Mouse (Mus musculus) thymus, adult 2 months (tissue): Measurements from ENCODE around the gene Tbc1d16. TPM values are rescaled to one million over a fixed set of nuclear protein-coding genes. Genes with fewer than 3 reads are reported as not detected.

Source experiments
- DNase-seq: peaks from one replicate; pipeline ENCODE4 v3.0.0; 2021
- H3K27ac ChIP-seq: fragments of 200-500 bp; 2 replicates; pipeline ENCODE4 v1.5.1; 2012; ENCODE audit warnings: low read length, control low read depth; ENCODE audit not compliant: control insufficient read depth, insufficient read depth
- H3K27me3 ChIP-seq: fragments of 200-500 bp; 2 replicates; pipeline ENCODE4 v1.6.1; 2012; ENCODE audit warnings: mild to moderate bottlenecking, low read length, moderate library complexity, mixed read lengths; ENCODE audit not compliant: control insufficient read depth, insufficient read depth
- H3K36me3 ChIP-seq: fragments of 200-500 bp; 2 replicates; pipeline ENCODE4 v1.6.1; 2012; ENCODE audit warnings: mild to moderate bottlenecking, low read length, moderate library complexity; ENCODE audit not compliant: control insufficient read depth, insufficient read depth
- H3K4me1 ChIP-seq: fragments of 200-500 bp; replicated peaks from 2 replicates; pipeline ENCODE4 v1.6.1; 2012; ENCODE audit warnings: low read length; ENCODE audit not compliant: control insufficient read depth, insufficient read depth
- H3K4me3 ChIP-seq: fragments of 200-500 bp; 2 replicates; pipeline ENCODE4 v1.5.1; 2012; ENCODE audit warnings: mild to moderate bottlenecking, low read length, control low read depth, moderate library complexity; ENCODE audit not compliant: control insufficient read depth, insufficient read depth
- CTCF ChIP-seq: fragments of 200-500 bp; IDR thresholded peaks from 2 replicates; pipeline ENCODE4 v1.5.1; 2012; ENCODE audit warnings: mild to moderate bottlenecking, control low read depth, low read length, moderate library complexity, borderline replicate concordance; ENCODE audit not compliant: control insufficient read depth, poor library complexity, insufficient read depth; ENCODE audit errors: extremely low read depth
- POLR2A ChIP-seq: fragments of 200-500 bp; IDR thresholded peaks from 2 replicates; pipeline ENCODE4 v1.6.1; 2012; ENCODE audit warnings: mild to moderate bottlenecking, low read length, control low read depth, moderate library complexity; ENCODE audit not compliant: control insufficient read depth, poor library complexity, insufficient read depth; ENCODE audit errors: extremely low read depth
- WGBS: fragments of 180-500 bp; shearing (Covaris S2); methylation state at CpG from one replicate; pipeline ENCODE4 v1.1.7; 2018; 5-methylcytosine and 5-hydroxymethylcytosine counted together
- polyA plus RNA-seq: library from polyadenylated mRNA; depleted of rRNA; stranded (reverse); fragments of >200 nt; gene quantifications from 2 replicates; pipeline ENCODE4 v1.2.3, GENCODE M21; 2012

The Tbc1d16 gene
- polyA plus RNA-seq, 1 experiment, result 12.0 TPM

DNA sequence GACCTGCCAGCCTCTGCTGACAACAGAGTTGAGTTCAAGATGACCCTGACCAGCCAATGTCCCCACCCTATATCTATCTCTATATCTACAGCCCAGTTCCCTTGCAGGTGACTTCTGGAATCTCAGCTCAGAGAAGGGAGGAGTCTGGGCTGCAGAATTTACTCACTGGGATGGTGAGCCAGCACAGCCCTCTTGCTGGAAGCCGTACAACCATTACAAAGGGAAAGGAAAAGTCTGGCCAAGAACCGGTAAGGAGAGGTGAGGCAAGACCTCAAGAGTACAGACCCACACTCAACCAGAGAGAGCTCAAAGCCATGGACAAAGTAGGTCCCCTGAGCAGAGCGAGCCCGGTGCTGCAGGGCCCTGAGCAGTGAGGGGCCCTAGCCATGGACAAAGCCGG is 36.1 kb downstream of the Tbc1d16 start:
- Histone ChIP-seq H3K4me1 (peaks cover 7% of the 10 kb centered on the region), H3K4me3 (no peak overlapping the region), H3K27ac (no peak overlapping the region), H3K27me3 (no peaks in the 10 kb centered on the region), H3K36me3 (no peaks in the 10 kb centered on the region)
- TF ChIP-seq POLR2A, result no peak
- no peak for TF ChIP-seq CTCF
- DNase-seq, result no peak
- 93% methylated on average over 5 of the region's 5 CpGs for WGBS

DNA sequence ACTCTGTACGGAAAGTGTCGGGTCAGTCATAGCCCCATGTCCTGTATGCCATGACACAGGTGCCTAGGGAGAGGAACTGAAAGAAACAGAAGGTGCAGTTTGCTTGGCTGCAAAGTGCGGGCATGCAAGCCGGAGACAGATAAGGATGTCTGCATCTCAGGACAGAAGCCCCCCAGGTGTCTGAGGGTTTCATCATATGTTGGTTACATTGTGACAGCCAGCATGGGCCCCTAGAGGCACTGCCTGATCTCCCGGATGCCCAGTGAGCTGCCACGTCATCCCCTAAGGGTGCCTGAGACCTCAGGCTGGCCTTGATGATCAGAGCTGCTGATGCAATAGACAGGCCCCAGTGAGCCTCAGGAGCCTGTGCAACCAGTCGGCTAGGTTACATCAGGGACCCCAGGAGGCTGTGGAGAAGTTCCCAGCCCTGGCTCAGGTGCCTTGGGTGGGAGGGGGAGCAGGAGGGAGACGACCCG is 36.7 kb downstream of the Tbc1d16 start:
- H3K36me3 ChIP-seq, result no peaks in the 10 kb centered on the region
- H3K4me3 ChIP-seq, result no peak overlapping the region
- no peaks in the 10 kb centered on the region for H3K27me3 ChIP-seq
- 82% methylated on average over 9 of the region's 9 CpGs for WGBS
- TF ChIP-seq CTCF (no peak), POLR2A (no peak)
- H3K27ac ChIP-seq, result no peak overlapping the region
- DNase-seq, result no peak
- H3K4me1 ChIP-seq, result peaks cover 7% of the 10 kb centered on the region

DNA sequence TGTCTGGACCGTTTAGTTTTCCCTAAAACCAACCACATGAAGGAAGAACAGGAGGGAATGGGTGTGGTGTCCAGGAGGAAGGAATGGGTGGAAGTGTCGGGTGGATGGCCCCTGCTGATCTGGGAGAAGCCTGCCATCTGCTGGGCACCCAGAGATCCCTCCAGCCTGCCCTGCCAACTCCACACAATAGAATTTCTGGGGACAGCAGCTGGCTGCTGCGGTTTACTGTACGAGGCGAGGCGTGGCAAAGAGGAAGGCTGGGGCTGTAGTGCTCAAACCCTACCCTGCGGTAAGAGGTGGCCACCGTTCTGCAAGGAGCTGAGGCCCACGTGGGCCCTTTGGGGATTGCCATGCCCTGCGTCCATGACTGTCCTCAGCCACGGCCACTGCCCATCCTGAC is 37.8 kb downstream of the Tbc1d16 start:
- DNase-seq, result peak; percentile 66
- 4% methylated on average over 11 of the region's 11 CpGs for WGBS
- Histone ChIP-seq H3K36me3 (no peaks in the 10 kb centered on the region), H3K4me1 (peaks cover 7% of the 10 kb centered on the region), H3K27ac (no peak overlapping the region), H3K27me3 (no peaks in the 10 kb centered on the region), H3K4me3 (no peak overlapping the region)
- TF ChIP-seq POLR2A, result no peak
- TF ChIP-seq CTCF, result peak; percentile 85

DNA sequence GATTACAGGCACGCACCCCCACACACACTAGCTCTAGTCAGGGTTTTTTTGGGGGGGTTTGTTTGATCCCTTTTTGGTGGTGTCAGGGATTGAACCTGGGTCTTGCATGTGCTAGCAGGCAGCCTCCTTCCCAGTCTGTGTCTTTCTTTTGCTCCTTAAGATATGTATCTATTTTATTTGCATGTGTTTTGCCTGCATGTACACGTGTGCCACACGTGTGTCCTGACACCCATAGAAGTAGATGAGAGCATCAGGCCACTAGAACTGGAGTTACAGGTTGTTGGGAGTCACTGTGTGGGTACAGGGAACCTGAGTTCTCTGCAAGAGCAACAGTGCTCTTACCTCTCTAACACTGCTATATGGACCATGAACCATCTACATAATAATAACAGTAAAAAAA is 39.0 kb downstream of the Tbc1d16 start:
- peaks cover 12% of the 10 kb centered on the region for H3K4me1 ChIP-seq
- H3K27me3 ChIP-seq, result no peaks in the 10 kb centered on the region
- no peak overlapping the region for H3K4me3 ChIP-seq
- H3K27ac ChIP-seq, result no peak overlapping the region
- TF ChIP-seq POLR2A, result no peak
- no peak for TF ChIP-seq CTCF
- no peak for DNase-seq
- 99% methylated on average over 3 of the region's 3 CpGs for WGBS
- H3K36me3 ChIP-seq, result no peaks in the 10 kb centered on the region

DNA sequence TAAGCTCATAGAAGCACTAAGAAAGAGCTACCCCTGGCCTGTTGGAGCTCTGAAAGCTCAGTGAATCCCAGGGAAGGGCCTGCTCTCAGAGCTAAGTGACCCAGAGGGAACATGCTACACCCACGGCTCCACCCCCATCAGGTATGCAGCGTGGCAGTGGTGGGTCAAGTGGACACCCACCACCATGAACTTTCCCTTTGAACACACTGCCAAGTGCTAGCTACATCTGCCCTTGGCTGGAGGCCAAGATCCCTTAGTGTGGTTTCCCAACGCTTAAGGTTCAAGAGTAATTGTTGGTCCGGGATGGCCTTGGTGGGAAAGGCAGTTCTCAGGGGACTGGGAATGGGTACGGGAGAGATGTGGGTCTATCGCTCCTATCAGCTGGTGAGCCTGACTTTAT is 39.9 kb downstream of the Tbc1d16 start:
- Histone ChIP-seq H3K27me3 (no peaks in the 10 kb centered on the region), H3K27ac (no peak overlapping the region), H3K4me1 (peaks cover 15% of the 10 kb centered on the region), H3K36me3 (no peaks in the 10 kb centered on the region), H3K4me3 (no peak overlapping the region)
- 62% methylated on average over 6 of the region's 6 CpGs for WGBS
- TF ChIP-seq POLR2A, result no peak
- no peak for TF ChIP-seq CTCF
- no peak for DNase-seq

DNA sequence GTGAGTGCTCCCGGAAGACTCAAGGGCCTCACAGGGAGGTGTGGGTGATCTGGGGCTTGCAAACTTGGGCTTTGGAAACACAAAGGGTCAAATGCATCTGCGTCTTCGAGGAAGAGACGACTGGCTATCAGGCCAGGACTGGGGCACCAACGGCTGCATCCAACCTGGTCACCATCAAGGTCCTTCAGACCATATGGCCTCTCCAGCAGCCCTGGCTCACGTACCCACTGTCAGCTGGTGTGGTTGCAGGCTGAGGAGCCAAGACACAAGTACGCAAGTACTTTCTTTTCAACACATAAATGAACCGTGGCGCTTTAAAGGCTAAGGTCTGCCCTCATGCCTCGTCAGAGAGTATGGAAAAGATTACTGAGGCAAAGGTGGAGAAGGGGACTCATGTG is 40.5 kb downstream of the Tbc1d16 start:
- Histone ChIP-seq H3K4me1 (peaks cover 15% of the 10 kb centered on the region), H3K27me3 (no peaks in the 10 kb centered on the region)
- 79% methylated on average over 10 of the region's 10 CpGs for WGBS

DNA sequence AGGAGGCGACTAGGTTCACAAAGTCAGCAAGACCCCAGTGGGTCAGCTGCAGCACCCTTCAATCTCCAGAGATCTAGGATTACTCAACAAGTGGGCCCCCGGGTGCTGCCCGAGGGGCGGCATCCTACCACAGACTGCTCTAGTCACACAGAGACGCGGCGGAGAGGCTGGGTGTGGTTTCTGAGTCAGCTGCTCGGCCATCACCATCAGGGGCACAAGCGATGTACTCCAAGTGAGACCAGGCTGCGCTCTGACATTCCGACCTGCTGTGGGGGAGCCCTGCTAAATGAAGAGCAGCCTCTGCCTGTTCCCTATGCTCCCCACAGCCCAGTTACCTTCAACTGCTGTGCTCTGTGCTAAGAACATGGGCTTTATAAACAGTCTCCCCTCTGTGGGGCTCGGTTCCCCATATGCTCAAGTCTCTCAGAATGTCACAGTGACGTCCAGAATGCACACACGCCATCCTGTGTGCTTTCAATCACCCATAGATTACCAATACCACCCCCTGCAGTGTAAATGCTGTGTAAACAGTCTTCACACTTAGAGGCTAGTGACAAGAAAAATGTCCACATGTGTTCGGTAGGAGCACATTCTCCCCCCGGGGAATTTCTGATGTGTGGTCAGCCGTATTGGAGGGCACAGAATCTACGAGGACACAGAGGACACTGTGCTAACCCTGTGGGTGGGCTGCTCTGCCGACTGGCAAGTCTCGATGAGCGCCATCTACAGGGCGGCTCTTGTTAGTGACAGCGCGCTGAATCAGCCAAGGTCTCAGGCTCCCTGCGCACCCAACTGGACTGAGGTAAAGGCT is 41.1 kb downstream of the Tbc1d16 start:
- 35% methylated on average over 25 of the region's 25 CpGs for WGBS
- H3K4me1 ChIP-seq, result peaks cover 15% of the 10 kb centered on the region
- no peak overlapping the region for H3K27ac ChIP-seq
- H3K4me3 ChIP-seq, result no peak overlapping the region
- TF ChIP-seq POLR2A (no peak), CTCF (peak; percentile 78)
- H3K36me3 ChIP-seq, result no peaks in the 10 kb centered on the region
- H3K27me3 ChIP-seq, result no peaks in the 10 kb centered on the region
- peak; percentile 74 for DNase-seq

More for the DNA sequence above, 40.5 kb downstream of the Tbc1d16 start:
- no peaks in the 10 kb centered on the region for H3K36me3 ChIP-seq
- no peak for DNase-seq
- TF ChIP-seq CTCF, result no peak
- no peak for TF ChIP-seq POLR2A
- H3K27ac ChIP-seq, result no peak overlapping the region
- H3K4me3 ChIP-seq, result no peak overlapping the region
